Mouse (Mus musculus) c-Kit-positive CD71-positive TER-119-positive erythroid progenitor cells, embryonic 14.5 days (primary cell): ENCODE data around the gene Plxnb2.
A peak's percentile ranks its signal among the peaks of the same experiment; 100 is the strongest.

ENCODE experiments used
- DNase-seq: peaks from one replicate; pipeline ENCODE4 v3.0.0-alpha.2; 2013; ENCODE audit warnings: low spot score

Plxnb2 gene

GRCm38 (mm10) chr15:89180571-89181229 is at the start of gene Plxnb2:
Plxnb2 (minus strand) TSS chr15:89180788.
- DNase-seq = no peak

DNA sequence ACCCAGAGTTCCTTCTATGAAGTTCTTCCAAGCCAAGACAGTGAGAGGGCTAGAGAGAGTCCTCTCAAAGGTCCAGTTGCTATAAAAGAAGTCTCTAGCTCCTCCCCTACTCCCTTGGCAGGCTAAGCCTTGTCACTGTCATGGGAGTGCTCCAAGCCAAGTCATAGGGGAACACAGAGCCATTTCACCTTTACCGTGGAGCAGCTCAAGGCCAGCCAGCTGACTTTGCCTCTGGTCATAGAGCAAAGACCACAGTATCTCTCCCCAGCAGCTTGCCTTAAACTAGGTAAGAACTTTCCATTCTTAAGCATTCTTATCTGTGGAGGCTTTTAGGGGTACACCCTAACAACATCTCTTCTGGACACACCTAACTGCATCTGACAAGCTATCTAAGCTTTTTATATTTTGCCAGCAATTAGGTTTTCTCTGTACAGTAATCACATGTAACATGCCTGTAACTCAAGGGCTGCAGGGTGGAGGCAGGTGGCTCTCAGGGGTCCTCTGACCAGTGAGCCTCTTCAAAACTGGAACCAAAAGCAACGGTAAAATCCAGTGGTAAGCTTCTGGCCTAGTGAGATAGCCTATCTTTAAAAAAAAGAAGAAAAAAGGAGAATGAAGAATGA is 35.1 kb upstream of the Plxnb2 start:
- peak; percentile 66 for DNase-seq

GRCm38 (mm10) chr15:89214953-89215352 is 34.4 kb upstream of the Plxnb2 start:
- no peak for DNase-seq

DNA sequence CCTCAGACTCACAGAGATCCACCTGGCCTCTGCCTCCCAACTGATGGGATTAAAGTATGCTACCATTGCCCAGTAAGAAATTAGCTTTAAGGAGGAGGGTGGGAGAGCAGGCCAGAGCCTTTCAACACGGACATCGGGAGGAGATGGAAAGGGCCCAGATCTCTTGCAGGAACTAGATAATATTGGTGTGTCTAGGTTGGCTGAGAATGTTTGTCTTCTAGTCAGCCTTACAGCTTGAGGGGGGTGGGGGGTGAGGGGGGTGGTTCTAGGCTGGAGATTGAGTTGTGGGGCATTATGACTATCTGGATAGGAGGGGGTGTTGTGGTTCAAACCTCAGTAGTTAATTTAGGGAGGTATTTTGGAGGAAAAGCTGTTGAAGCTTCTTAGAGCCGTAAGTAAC is 32.9 kb upstream of the Plxnb2 start:
- DNase-seq = no peak

DNA sequence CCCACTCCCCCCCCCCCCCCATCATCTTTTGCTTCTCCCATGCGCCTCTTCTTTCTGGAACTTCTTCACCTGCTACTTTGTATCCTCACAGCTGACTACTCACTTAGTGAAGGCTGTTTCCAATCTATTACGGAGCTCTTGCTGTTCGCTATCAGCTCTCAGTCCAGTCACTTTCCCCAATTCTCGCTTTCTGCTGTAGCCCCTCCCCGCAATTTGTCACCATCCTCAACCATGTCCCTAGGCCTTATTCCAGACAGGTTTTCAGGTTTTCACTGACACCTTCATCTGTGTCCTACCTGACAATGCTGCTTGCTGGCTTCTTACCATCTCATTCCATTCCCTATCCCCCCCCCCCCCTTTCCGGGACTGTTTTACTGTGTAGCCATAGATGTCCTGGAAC is 31.9 kb upstream of the Plxnb2 start:
- DNase-seq = no peak

DNA sequence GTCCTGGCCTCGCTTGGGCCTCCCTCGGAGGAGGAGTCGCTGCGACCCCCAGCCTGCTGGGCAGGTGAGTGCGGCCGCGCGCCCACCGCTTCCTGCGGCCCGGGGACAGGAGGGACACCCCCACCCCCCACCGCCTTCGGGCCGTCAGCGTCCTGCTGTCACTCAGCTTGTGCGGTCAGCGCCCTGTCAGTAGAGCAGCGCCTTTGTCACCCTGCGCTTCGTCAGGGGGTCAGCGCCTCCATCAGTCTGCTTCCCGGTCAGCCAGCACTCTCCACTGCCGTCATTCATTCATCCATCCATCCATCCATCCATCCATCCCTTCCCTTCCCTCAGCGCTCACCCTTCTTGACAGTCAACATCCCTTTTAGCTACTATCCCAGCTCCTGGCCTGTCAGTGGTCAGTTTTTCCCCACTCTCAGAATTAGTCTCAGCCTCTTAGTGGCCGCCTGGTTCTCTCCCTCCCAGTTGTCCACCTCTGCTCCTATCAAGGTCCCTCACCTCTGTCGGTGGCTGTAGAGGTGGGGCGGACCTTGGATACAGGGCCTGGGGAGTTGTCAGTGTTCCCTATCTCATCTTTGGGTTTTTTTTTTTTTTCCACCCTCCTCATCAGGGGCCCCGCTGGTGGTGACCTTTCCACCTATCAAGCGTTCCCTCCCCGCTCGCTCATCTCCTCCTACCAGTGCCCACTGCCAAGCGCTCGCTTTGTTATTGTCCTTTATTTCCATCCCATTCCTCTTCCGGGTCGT is 31.3 kb upstream of the Plxnb2 start:
- peak; percentile 61 for DNase-seq

GRCm38 (mm10) chr15:89210915-89211715 is 30.5 kb upstream of the Plxnb2 start, which contains the start of gene Ppp6r2:
Ppp6r2 (plus strand) TSS chr15:89211553.
- DNase-seq = peak; percentile 69

- peak; percentile 89 for DNase-seq
These were observed 29.5 kb upstream of the Plxnb2 start for GRCm38 (mm10) chr15:89209886-89210761.

- DNase-seq = no peak
These were observed 26.9 kb upstream of the Plxnb2 start for GRCm38 (mm10) chr15:89207457-89207856.

DNA sequence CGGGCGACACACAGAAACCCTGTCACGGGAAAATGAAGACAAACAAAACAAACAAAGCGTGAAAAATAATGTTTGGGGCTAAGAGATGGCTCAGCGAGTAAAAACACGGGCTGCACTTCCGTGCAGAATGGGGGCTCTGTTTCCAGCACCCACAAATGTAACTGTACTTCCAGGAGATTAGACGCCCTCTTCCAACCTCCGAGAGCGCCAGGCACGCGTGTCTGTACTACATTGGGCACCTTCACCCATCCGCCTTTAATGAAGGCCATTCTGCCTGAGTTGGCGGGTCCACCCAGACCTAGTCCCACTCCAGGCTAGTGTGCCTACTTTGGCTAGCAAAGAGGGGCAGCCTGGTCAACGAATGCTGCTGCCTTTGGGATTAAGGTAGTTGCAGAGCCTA is 16.5 kb upstream of the Plxnb2 start:
- DNase-seq = no peak

DNA sequence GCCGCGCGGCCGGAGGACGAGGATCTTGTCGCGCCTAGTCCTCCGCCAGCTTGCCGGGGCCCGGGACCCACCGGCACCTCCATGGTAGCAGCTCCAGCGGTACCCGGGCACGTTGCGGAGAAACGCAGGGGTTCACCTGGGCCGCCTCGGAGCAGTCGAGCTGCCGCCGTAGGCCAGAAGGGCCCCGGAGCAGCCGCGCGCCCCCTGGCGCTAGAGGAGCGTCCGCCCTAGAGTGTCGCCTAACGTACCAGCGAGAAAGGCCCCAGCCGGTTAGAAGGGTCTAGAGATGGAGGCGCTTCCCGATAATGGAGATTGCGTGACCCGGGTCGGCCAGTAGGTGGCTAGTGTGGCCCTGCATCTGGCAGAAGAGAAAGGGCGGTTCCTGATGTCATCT is 15.7 kb upstream of the Plxnb2 start, which contains the start of gene Dennd6b:
Gene Dennd6b, minus strand, starts transcription at position 184 of the 394 bp plus-strand sequence.
- peak; percentile 96 for DNase-seq

GRCm38 (mm10) chr15:89195690-89196312 is 15.2 kb upstream of the Plxnb2 start:
- peak; percentile 85 for DNase-seq

GRCm38 (mm10) chr15:89195261-89195681 is 14.7 kb upstream of the Plxnb2 start:
- no peak for DNase-seq

DNA sequence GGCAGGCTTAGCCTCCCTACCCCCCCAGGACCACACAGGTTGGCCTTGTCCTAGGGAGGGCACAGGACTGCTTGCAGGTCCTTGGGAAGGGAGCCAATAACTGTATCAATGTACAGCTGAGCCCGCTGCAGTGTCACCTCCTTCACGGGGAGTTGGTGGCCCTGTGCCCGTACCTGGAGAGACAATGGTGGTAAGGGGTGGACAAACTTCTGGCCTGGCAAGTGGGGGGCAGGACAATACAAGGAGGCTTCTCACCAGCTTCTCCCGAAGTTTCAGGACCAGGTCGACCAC is 4.3 kb upstream of the Plxnb2 start:
- DNase-seq = no peak

DNA sequence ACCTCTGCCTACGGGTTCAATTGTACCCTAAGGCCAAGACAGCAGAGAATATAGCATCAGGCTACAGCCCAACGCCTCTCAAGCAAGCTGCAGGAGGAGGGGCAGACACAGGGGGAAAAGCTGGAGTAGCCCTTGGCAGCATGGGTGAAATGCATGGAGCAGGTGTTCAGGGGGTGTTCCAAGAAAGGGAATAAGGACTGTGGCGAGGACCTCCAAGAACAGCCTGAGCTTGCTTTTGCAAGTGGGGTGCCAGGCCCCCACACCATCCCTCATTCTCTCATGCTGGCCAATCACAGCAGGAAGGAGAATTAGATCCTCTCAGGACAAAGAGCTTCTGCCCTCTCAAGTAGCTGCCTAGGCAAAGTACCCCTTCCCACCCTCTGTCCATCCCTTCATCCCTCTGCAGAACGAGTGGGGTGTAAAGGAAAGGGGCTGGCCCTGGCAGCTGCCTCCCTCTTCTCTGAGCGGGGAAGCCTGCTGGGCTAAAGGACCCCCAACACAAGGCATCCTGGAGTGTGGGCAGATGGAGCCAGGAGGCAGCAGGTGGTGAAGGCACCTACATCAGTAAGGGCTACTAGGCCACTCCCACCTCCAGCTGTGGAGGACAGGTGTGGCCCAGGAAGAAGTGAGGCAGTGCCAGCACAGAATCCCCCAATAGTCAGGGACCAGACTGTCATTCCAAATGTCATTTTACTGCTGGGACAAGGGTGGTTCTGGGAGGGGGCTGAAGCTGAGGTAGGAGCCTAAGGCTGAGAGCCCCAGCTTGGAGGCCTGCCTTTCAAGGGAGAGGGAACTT is 3.8 kb upstream of the Plxnb2 start:
- DNase-seq = no peak

DNA sequence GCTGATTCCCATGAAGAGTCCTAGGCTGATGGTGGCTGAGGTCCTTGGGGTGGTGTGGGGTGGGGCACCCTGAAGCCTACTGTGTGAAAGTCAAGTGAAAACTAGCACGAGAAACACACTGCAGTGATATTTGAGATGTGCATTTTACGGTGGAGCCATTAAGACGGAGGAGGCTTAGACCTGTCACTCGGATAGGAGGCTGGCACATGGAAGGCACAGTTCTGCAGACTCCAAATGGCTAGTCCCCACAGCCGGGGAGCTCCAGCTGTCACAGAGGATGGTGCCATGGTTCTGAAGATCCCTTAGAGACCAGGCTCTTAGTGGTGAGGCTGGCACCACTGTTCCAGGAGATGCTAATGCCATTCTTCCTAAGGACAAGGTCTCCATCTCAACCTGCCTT is 2.3 kb upstream of the Plxnb2 start:
- no peak for DNase-seq

- no peak for DNase-seq
These were observed 1.7 kb upstream of the Plxnb2 start for GRCm38 (mm10) chr15:89182328-89182741.

GRCm38 (mm10) chr15:89181561-89182270 is 1.1 kb upstream of the Plxnb2 start:
- no peak for DNase-seq

DNA sequence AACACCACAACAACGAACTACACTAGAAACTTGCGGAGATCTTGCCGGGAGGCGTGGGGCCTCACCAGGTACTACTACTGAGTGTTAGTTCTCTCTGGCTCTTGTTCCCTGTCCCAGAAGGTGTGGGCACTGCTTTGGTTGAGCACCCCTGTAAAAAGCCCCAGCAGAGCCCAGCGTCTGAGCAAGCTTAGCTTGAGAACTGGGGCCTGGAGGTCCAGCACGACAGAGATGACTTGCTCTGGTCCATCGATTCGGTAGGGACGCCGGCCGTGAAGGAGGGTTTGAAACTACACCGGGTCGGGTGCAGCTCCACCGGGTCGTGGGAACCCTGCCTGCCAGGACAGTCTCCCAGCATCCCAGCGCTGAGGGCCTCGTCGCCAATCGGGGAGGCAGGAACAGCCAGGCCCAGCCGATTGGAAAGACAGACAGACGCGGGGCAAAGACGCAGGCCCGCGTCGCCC is 477 bp downstream of the Plxnb2 start:
- DNase-seq = no peak
